Mouse (Mus musculus) hindbrain, embryonic 14.5 days (tissue): ENCODE results near the gene Fam83f. TPM values are rescaled to one million over a fixed set of nuclear protein-coding genes. Genes with fewer than 3 reads are reported as not detected.

Experiments
- ATAC-seq: fragments of 200-750 bp; cut with Nextera tagmentation; 2 replicates; pipeline ENCODE4 v1.8.0; 2017; ENCODE audit warnings: moderate number of reproducible peaks, mild to moderate bottlenecking, moderate TSS enrichment, moderate library complexity; ENCODE audit not compliant: low FRiP score
- DNase-seq: peaks from one replicate; pipeline ENCODE4 v3.0.0-alpha.2; 2015; ENCODE audit warnings: low spot score
- H3K27ac ChIP-seq: fragments of 300-500 bp; sonication (generic); 2 replicates; pipeline ENCODE4 v1.5.1; 2014; ENCODE audit warnings: mild to moderate bottlenecking, moderate library complexity
- H3K27me3 ChIP-seq: fragments of 300-500 bp; sonication (generic); 2 replicates; pipeline ENCODE4 v1.6.1; 2014; ENCODE audit warnings: mild to moderate bottlenecking, low read length, mixed read lengths; ENCODE audit not compliant: control insufficient read depth, insufficient read depth
- H3K36me3 ChIP-seq: fragments of 300-500 bp; sonication (generic); replicated peaks from 2 replicates; pipeline ENCODE4 v1.6.1; 2014; ENCODE audit not compliant: control insufficient read depth, insufficient read depth
- H3K4me1 ChIP-seq: fragments of 300-500 bp; sonication (generic); replicated peaks from 2 replicates; pipeline ENCODE4 v1.6.1; 2014; ENCODE audit warnings: antibody characterized with exemption, low read length, mixed read lengths; ENCODE audit not compliant: control insufficient read depth, insufficient read depth
- H3K4me2 ChIP-seq: fragments of 300-500 bp; sonication (generic); replicated peaks from 2 replicates; pipeline ENCODE4 v1.6.1; 2014; ENCODE audit warnings: mild to moderate bottlenecking, moderate library complexity
- H3K4me3 ChIP-seq: fragments of 300-500 bp; sonication (generic); replicated peaks from 2 replicates; pipeline ENCODE4 v1.5.1; 2014; ENCODE audit warnings: mild to moderate bottlenecking, low read length
- H3K9ac ChIP-seq: fragments of 300-500 bp; sonication (generic); 2 replicates; pipeline ENCODE4 v1.6.1; 2014
- H3K9me3 ChIP-seq: fragments of 300-500 bp; sonication (generic); 2 replicates; pipeline ENCODE4 v1.6.1; 2016; ENCODE audit warnings: low read length; ENCODE audit not compliant: control insufficient read depth
- WGBS: fragments of 180-500 bp; shearing (Covaris S2); extraction: QIAGEN DNeasy Blood & Tissue Kit; methylation state at CpG from one replicate; pipeline ENCODE4 v1.1.7; 2014; 5-methylcytosine and 5-hydroxymethylcytosine counted together
- polyA plus RNA-seq: library from polyadenylated mRNA; unstranded; fragments of >200 nt; fragmentation: Nextera tagmentation; extraction: Ambion mirVana; gene quantifications from 2 replicates; pipeline ENCODE4 v1.2.1, GENCODE M21; 2014

Gene Fam83f
- polyA plus RNA-seq, 1 experiment from 2014 or later = 0.20 TPM

- H3K4me1 ChIP-seq = no peaks in the 10 kb centered on the region
- 65% methylated on average over 13 of the region's 13 CpGs for WGBS
- no peak for ATAC-seq
- no peak for DNase-seq
- H3K27me3 ChIP-seq = no peaks in the 10 kb centered on the region
- H3K4me3 ChIP-seq = no peak overlapping the region
- H3K9me3 ChIP-seq = no peaks in the 10 kb centered on the region
- H3K27ac ChIP-seq = no peak overlapping the region
- H3K4me2 ChIP-seq = no peak overlapping the region
- no peaks in the 10 kb centered on the region for H3K36me3 ChIP-seq
- H3K9ac ChIP-seq = no peak overlapping the region
These were observed 34.8 kb upstream of the Fam83f start for GRCm38 (mm10) chr15:80636757-80637372.

- DNase-seq (no peak), ATAC-seq (no peak)
- no peak overlapping the region for H3K27ac ChIP-seq
- H3K9ac ChIP-seq = no peak overlapping the region
- H3K9me3 ChIP-seq = no peaks in the 10 kb centered on the region
- 70% methylated on average over 11 of the region's 11 CpGs for WGBS
- H3K4me3 ChIP-seq = no peak overlapping the region
- no peaks in the 10 kb centered on the region for H3K27me3 ChIP-seq
- H3K4me2 ChIP-seq = no peak overlapping the region
- H3K36me3 ChIP-seq = no peaks in the 10 kb centered on the region
- no peaks in the 10 kb centered on the region for H3K4me1 ChIP-seq
These were observed 32.5 kb upstream of the Fam83f start for GRCm38 (mm10) chr15:80639071-80639702.

GRCm38 (mm10) chr15:80639874-80640273, 31.8 kb upstream of the Fam83f start:
- H3K9me3 ChIP-seq = no peaks in the 10 kb centered on the region
- WGBS = 91% methylated on average over 3 of the region's 3 CpGs
- no peak overlapping the region for H3K4me2 ChIP-seq
- no peaks in the 10 kb centered on the region for H3K27me3 ChIP-seq
- no peak for ATAC-seq
- DNase-seq = no peak
- H3K27ac ChIP-seq = no peak overlapping the region
- no peak overlapping the region for H3K9ac ChIP-seq
- no peaks in the 10 kb centered on the region for H3K36me3 ChIP-seq
- no peak overlapping the region for H3K4me3 ChIP-seq
- no peaks in the 10 kb centered on the region for H3K4me1 ChIP-seq

- no peak for ATAC-seq
- 97% methylated on average over 2 of the region's 2 CpGs for WGBS
- H3K27ac ChIP-seq = no peak overlapping the region
These were observed 29.8 kb upstream of the Fam83f start for GRCm38 (mm10) chr15:80641702-80642435.

GRCm38 (mm10) chr15:80645006-80645797, 26.4 kb upstream of the Fam83f start:
- ATAC-seq = no peak
- no peak overlapping the region for H3K4me2 ChIP-seq
- H3K4me3 ChIP-seq = no peak overlapping the region
- no peak overlapping the region for H3K9ac ChIP-seq
- no peak for DNase-seq
- H3K9me3 ChIP-seq = no peaks in the 10 kb centered on the region
- no peak overlapping the region for H3K27ac ChIP-seq
- no peaks in the 10 kb centered on the region for H3K36me3 ChIP-seq
- no peaks in the 10 kb centered on the region for H3K27me3 ChIP-seq
- no peaks in the 10 kb centered on the region for H3K4me1 ChIP-seq
- 85% methylated on average over 17 of the region's 17 CpGs for WGBS

More at GRCm38 (mm10) chr15:80641702-80642435, 29.8 kb upstream of the Fam83f start:
- no peak overlapping the region for H3K4me3 ChIP-seq
- H3K9me3 ChIP-seq = no peaks in the 10 kb centered on the region
- no peak overlapping the region for H3K4me2 ChIP-seq
- no peaks in the 10 kb centered on the region for H3K36me3 ChIP-seq
- H3K4me1 ChIP-seq = no peaks in the 10 kb centered on the region
- no peaks in the 10 kb centered on the region for H3K27me3 ChIP-seq
- DNase-seq = no peak
- no peak overlapping the region for H3K9ac ChIP-seq

- no peaks in the 10 kb centered on the region for H3K9me3 ChIP-seq
- no peaks in the 10 kb centered on the region for H3K4me1 ChIP-seq
- no peaks in the 10 kb centered on the region for H3K27me3 ChIP-seq
- H3K4me3 ChIP-seq = no peak overlapping the region
- H3K9ac ChIP-seq = no peak overlapping the region
- WGBS = 78% methylated on average over 15 of the region's 15 CpGs
- no peak overlapping the region for H3K27ac ChIP-seq
- no peak overlapping the region for H3K4me2 ChIP-seq
- H3K36me3 ChIP-seq = no peaks in the 10 kb centered on the region
- ATAC-seq (no peak), DNase-seq (no peak)
These were observed 22.6 kb upstream of the Fam83f start for GRCm38 (mm10) chr15:80648977-80649606.

GRCm38 (mm10) chr15:80650412-80650811, 21.2 kb upstream of the Fam83f start:
- H3K27me3 ChIP-seq = no peaks in the 10 kb centered on the region

GRCm38 (mm10) chr15:80653865-80654264, 17.8 kb upstream of the Fam83f start:
- Histone ChIP-seq H3K9me3 (no peaks in the 10 kb centered on the region), H3K4me2 (no peak overlapping the region), H3K4me3 (no peak overlapping the region), H3K4me1 (0 out of 2 replicates have a peak, but pooled peaks cover 1% of the 10 kb centered on the region), H3K36me3 (no peaks in the 10 kb centered on the region), H3K27me3 (no peaks in the 10 kb centered on the region), H3K27ac (no peak overlapping the region), H3K9ac (no peak overlapping the region)
- DNase-seq (no peak), ATAC-seq (no peak)
- WGBS = 87% methylated on average over 8 of the region's 8 CpGs

More at GRCm38 (mm10) chr15:80650412-80650811, 21.2 kb upstream of the Fam83f start:
- WGBS = 71% methylated on average over 2 of the region's 2 CpGs
- Histone ChIP-seq H3K36me3 (no peaks in the 10 kb centered on the region), H3K4me1 (no peaks in the 10 kb centered on the region), H3K27ac (no peak overlapping the region), H3K4me2 (no peak overlapping the region), H3K9me3 (no peaks in the 10 kb centered on the region), H3K4me3 (no peak overlapping the region), H3K9ac (no peak overlapping the region)
- no peak for ATAC-seq
- no peak for DNase-seq
